Mouse (Mus musculus) cortical plate, adult 2 months (tissue): ENCODE measurements around the gene Trim2.

Experiments
- CTCF ChIP-seq: fragments of 200-500 bp; IDR thresholded peaks from 2 replicates; pipeline ENCODE4 v1.5.1; 2011; ENCODE audit warnings: mild to moderate bottlenecking, control low read depth, low read length; ENCODE audit not compliant: insufficient read depth; ENCODE audit errors: extremely low read depth
- POLR2A ChIP-seq: fragments of 200-500 bp; IDR thresholded peaks from 2 replicates; pipeline ENCODE4 v1.6.1; 2011; ENCODE audit warnings: mild to moderate bottlenecking, low read length, control low read depth; ENCODE audit not compliant: insufficient read depth; ENCODE audit errors: extremely low read depth

DNA sequence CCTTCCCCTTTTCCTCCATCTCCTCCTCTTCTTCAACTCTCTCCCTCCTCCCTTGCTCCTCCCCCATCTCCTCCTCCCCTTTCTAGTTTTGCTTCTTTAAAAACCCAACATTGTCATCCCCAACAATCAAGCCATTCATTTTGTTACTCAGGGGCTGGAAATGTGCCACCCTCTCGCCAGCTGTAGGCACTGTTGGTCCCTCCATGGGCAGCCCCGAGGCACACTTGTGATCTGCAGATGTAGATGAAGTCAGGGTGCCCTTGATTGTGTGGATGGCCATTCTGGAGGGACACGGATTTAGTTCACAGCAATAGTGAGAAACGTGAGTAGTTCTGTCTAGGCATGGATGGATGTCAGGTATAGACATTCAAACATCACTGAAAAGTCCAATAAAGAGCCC is 17.7 kb downstream of the Trim2 start:
- TF ChIP-seq CTCF, result no peak
- TF ChIP-seq POLR2A, result no peak
